Mouse (Mus musculus) thymus, adult 2 months (tissue): ENCODE results near the gene Kctd7. TPM values are rescaled to one million over a fixed set of nuclear protein-coding genes. Genes with fewer than 3 reads are reported as not detected.
A peak's percentile ranks its signal among the peaks of the same experiment; 100 is the strongest.

ENCODE experiments used
- DNase-seq: peaks from one replicate; pipeline ENCODE4 v3.0.0; 2021
- H3K27ac ChIP-seq: fragments of 200-500 bp; 2 replicates; pipeline ENCODE4 v1.5.1; 2012; ENCODE audit warnings: low read length, control low read depth; ENCODE audit not compliant: control insufficient read depth, insufficient read depth
- H3K27me3 ChIP-seq: fragments of 200-500 bp; 2 replicates; pipeline ENCODE4 v1.6.1; 2012; ENCODE audit warnings: mild to moderate bottlenecking, low read length, moderate library complexity, mixed read lengths; ENCODE audit not compliant: control insufficient read depth, insufficient read depth
- H3K36me3 ChIP-seq: fragments of 200-500 bp; 2 replicates; pipeline ENCODE4 v1.6.1; 2012; ENCODE audit warnings: mild to moderate bottlenecking, low read length, moderate library complexity; ENCODE audit not compliant: control insufficient read depth, insufficient read depth
- H3K4me1 ChIP-seq: fragments of 200-500 bp; replicated peaks from 2 replicates; pipeline ENCODE4 v1.6.1; 2012; ENCODE audit warnings: low read length; ENCODE audit not compliant: control insufficient read depth, insufficient read depth
- H3K4me3 ChIP-seq: fragments of 200-500 bp; 2 replicates; pipeline ENCODE4 v1.5.1; 2012; ENCODE audit warnings: mild to moderate bottlenecking, low read length, control low read depth, moderate library complexity; ENCODE audit not compliant: control insufficient read depth, insufficient read depth
- CTCF ChIP-seq: fragments of 200-500 bp; IDR thresholded peaks from 2 replicates; pipeline ENCODE4 v1.5.1; 2012; ENCODE audit warnings: mild to moderate bottlenecking, control low read depth, low read length, moderate library complexity, borderline replicate concordance; ENCODE audit not compliant: control insufficient read depth, poor library complexity, insufficient read depth; ENCODE audit errors: extremely low read depth
- POLR2A ChIP-seq: fragments of 200-500 bp; IDR thresholded peaks from 2 replicates; pipeline ENCODE4 v1.6.1; 2012; ENCODE audit warnings: mild to moderate bottlenecking, low read length, control low read depth, moderate library complexity; ENCODE audit not compliant: control insufficient read depth, poor library complexity, insufficient read depth; ENCODE audit errors: extremely low read depth
- WGBS: fragments of 180-500 bp; shearing (Covaris S2); methylation state at CpG from one replicate; pipeline ENCODE4 v1.1.7; 2018; 5-methylcytosine and 5-hydroxymethylcytosine counted together
- polyA plus RNA-seq: library from polyadenylated mRNA; depleted of rRNA; stranded (reverse); fragments of >200 nt; gene quantifications from 2 replicates; pipeline ENCODE4 v1.2.3, GENCODE M21; 2012

The Kctd7 gene
- polyA plus RNA-seq, 1 experiment = 6.9 TPM

DNA sequence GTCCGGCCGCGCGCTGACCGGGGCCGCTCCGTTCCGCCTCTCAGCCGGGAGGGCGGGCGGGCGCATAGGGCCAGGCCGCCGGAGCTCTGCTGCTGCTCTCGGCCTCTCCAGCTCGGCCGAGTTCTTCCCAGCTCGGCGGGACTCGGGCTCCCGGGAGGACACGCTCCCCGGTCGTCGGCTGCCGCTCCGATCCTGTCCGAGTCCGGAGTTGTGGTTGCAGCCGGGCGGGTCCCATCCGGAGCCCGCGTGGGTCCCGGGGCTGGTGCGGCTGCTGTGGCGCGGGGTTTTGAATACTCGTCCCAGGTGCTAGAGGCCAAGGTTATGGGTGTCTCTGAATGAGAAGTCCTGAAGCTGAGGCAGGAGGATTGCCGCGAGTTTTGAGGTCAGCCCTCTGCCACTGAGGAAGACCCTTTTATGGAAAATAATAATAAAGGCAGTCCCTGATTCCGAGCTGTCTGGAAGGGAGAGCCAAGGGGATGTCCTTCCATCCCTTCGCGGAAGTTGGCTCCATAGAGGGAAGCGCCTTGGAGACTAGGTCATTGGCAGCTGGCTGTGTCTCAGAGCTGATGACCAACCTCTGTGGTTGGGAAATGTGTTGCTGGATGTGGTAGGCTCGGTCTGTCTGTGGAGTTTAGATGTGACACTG lies 27.4 kb downstream of the Kctd7 start:
- peak overlapping the region; percentile 66 for H3K4me3 ChIP-seq
- no peaks in the 10 kb centered on the region for H3K27me3 ChIP-seq
- H3K36me3 ChIP-seq = no peaks in the 10 kb centered on the region
- TF ChIP-seq CTCF (no peak), POLR2A (no peak)
- H3K27ac ChIP-seq = no peak overlapping the region
- WGBS = under 1% methylated on average over 46 of the region's 46 CpGs
- DNase-seq = peak; percentile 44
- peaks cover 11% of the 10 kb centered on the region for H3K4me1 ChIP-seq

DNA sequence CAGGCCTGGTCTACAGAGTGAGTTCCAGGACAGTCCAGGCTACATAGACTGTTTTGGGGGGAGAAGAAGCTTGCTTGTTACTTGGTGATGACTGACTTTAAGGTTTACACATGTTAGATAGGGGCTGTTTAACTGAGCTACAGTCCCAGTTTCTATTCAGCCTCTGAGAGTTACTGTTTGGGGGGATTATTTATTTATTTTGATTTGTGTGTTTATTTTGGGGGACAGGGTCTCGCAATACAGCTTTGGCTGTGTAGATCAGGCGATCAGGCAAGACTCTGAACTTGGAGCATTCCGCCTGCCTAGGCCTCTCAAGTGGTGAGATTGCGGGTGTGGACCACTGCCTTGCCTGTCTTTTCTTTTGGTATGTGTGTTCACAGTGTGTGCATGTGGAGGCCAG lies 28.4 kb downstream of the Kctd7 start:
- no peak for TF ChIP-seq CTCF
- no peak for TF ChIP-seq POLR2A
- H3K27me3 ChIP-seq = no peaks in the 10 kb centered on the region
- peaks cover 11% of the 10 kb centered on the region for H3K4me1 ChIP-seq
- no peak overlapping the region for H3K4me3 ChIP-seq
- no peak overlapping the region for H3K27ac ChIP-seq
- 89% methylated on average over 4 of the region's 4 CpGs for WGBS
- no peak for DNase-seq
- H3K36me3 ChIP-seq = no peaks in the 10 kb centered on the region

DNA sequence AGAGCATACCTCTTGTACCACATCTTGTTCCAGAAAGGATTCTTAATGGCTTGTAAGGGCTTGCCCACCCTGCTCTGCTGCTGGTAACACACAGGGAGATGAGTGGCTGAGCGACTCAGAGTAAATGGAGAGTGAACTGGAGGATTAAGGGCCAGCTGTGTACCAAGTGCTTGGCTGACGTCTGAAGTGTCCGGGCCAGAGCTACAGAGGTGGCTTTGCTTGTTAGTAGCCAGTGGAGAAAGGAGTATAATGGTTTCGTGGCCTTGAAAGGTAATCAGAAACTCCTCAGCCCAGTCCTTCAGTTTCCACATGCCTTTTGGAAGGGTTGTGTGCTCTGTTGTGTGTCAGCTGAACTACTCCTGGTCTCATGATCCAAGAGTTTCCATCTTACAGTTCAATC lies 33.2 kb downstream of the Kctd7 start:
- H3K27ac ChIP-seq = no peak overlapping the region
- no peaks in the 10 kb centered on the region for H3K27me3 ChIP-seq
- TF ChIP-seq POLR2A (no peak), CTCF (no peak)

DNA sequence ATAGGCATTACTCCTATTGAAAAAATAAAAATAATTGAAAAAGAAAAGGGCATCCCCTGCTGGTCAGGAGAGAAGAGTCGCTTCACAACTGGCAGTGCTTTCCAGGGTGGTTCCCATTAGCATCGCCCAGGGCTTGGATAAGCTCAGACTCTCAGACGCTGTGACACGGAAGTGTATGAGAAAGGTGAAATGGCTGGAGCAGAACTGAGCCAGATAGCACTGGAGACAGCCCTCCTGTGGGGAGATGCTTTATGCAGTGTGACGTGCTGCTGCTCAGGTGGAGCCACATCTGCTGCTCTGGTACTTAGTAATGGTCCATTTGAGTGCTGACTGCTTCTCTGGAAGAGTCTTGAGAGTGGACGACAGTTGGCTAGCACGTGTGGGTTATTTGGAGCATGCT lies 35.7 kb downstream of the Kctd7 start:
- no peak overlapping the region for H3K4me3 ChIP-seq
- WGBS = 93% methylated on average over 7 of the region's 7 CpGs
- H3K36me3 ChIP-seq = no peaks in the 10 kb centered on the region
- no peak for TF ChIP-seq CTCF
- TF ChIP-seq POLR2A = no peak
- H3K4me1 ChIP-seq = no peaks in the 10 kb centered on the region
- no peak overlapping the region for H3K27ac ChIP-seq
- no peak for DNase-seq
- H3K27me3 ChIP-seq = no peaks in the 10 kb centered on the region

More for the DNA sequence above, 33.2 kb downstream of the Kctd7 start:
- Histone ChIP-seq H3K4me1 (0 out of 2 replicates have a peak, but pooled peaks cover 2% of the 10 kb centered on the region), H3K36me3 (no peaks in the 10 kb centered on the region), H3K4me3 (no peak overlapping the region)
- whole genome bisulfite sequencing = 95% methylated on average over 4 of the region's 4 CpGs
- DNase-seq = no peak

DNA sequence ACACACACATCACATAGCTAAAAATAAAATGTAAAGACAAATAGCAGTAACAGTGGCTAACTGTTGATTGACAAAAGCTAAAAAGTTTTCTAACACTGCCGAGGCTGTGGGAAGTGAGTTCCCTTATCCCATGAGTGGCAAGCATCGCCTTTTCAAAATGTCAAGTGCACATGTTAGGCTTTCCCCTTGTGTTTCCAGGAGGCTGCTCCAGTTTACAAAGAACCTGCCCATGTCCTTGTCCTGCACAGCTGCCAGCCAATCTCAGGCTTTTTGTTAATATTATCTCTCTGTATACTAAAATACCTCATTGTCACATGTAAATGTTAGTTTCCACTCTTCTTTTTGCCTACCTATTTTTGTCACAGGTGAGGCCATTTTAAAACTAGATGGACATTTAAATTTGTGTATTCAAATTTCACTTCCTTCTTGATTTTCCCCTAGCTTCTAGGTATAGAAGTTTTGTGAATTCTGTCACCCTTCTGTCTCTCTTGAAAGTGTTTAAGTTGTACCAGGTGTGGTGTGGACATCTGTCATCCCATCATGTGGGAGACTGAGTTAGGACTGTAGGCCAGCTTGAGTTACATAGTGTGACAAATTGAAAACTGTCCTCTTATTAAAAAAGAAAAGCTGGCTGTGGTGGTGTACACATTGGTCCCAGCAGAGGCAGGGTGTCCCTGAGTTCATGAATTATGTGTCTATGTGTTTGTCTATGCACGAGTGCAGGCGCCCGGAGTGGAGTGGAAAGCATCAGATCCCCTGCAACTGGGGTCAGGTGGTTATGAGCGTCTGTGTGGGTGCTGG lies 37.3 kb downstream of the Kctd7 start:
- no peak overlapping the region for H3K4me3 ChIP-seq
- H3K27ac ChIP-seq = no peak overlapping the region
- whole genome bisulfite sequencing = 93% methylated on average over 6 of the region's 6 CpGs
- TF ChIP-seq CTCF (no peak), POLR2A (no peak)
- H3K36me3 ChIP-seq = no peaks in the 10 kb centered on the region
- no peak for DNase-seq
- no peaks in the 10 kb centered on the region for H3K4me1 ChIP-seq
- H3K27me3 ChIP-seq = no peaks in the 10 kb centered on the region

DNA sequence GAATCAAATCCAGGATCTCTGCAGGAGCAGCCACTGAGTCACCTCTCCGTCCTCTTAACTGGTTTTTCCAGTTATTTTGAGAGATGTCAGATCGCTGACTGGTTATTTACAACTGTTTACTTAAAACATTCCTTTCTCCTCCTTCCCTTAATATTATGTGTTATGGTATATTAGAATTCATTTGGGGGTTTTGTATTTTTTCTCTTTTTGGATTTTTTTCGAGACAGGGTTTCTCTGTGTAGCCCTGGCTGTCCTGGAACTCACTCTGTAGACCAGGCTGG lies 37.8 kb downstream of the Kctd7 start:
- H3K4me1 ChIP-seq = no peaks in the 10 kb centered on the region
- no peak for TF ChIP-seq POLR2A
- no peak for TF ChIP-seq CTCF
- H3K4me3 ChIP-seq = no peak overlapping the region
- WGBS = 89% methylated on average over 3 of the region's 3 CpGs
- DNase-seq = no peak
- no peaks in the 10 kb centered on the region for H3K36me3 ChIP-seq
- H3K27ac ChIP-seq = no peak overlapping the region
- H3K27me3 ChIP-seq = no peaks in the 10 kb centered on the region
